Mouse (Mus musculus) forebrain, embryonic 14.5 days (tissue): Measurements from ENCODE around the gene Gm49721. TPM values are rescaled to one million over a fixed set of nuclear protein-coding genes. Genes with fewer than 3 reads are reported as not detected.
"Not testable (repeated sequence)": the region's sequence is repeated elsewhere in the genome, so short reads cannot be mapped to it uniquely, and the experiment has no call there.

Source experiments
- ATAC-seq: fragments of 200-750 bp; cut with Nextera tagmentation; 2 replicates; pipeline ENCODE4 v1.8.0; 2017; ENCODE audit warnings: mild to moderate bottlenecking, moderate library complexity
- DNase-seq: peaks from one replicate; pipeline ENCODE4 v3.0.0-alpha.2; 2015; ENCODE audit warnings: low spot score
- H3K27ac ChIP-seq: fragments of 300-500 bp; sonication (generic); 2 replicates; pipeline ENCODE4 v1.5.1; 2014; ENCODE audit warnings: low read depth, mild to moderate bottlenecking, control low read depth, low read length, moderate library complexity
- H3K27me3 ChIP-seq: fragments of 300-500 bp; sonication (generic); replicated peaks from 2 replicates; pipeline ENCODE4 v1.6.1; 2014; ENCODE audit warnings: low read length, control low read depth, mixed read lengths; ENCODE audit not compliant: control insufficient read depth, insufficient read depth
- H3K36me3 ChIP-seq: fragments of 300-500 bp; sonication (generic); 2 replicates; pipeline ENCODE4 v1.6.1; 2014; ENCODE audit warnings: low read length, control low read depth; ENCODE audit not compliant: control insufficient read depth, insufficient read depth
- H3K4me1 ChIP-seq: fragments of 300-500 bp; sonication (generic); 2 replicates; pipeline ENCODE4 v1.6.1; 2014; ENCODE audit warnings: antibody characterized with exemption, low read length, control low read depth; ENCODE audit not compliant: control insufficient read depth, insufficient read depth
- H3K4me2 ChIP-seq: fragments of 300-500 bp; sonication (generic); 2 replicates; pipeline ENCODE4 v1.6.1; 2014; ENCODE audit warnings: mild to moderate bottlenecking, control low read depth, low read length
- H3K4me3 ChIP-seq: fragments of 300-500 bp; sonication (generic); 2 replicates; pipeline ENCODE4 v1.5.1; 2014; ENCODE audit warnings: low read depth, low read length, control low read depth
- H3K9ac ChIP-seq: fragments of 300-500 bp; sonication (generic); 2 replicates; pipeline ENCODE4 v1.6.1; 2014; ENCODE audit warnings: mild to moderate bottlenecking, low read length, control low read depth, moderate library complexity
- H3K9me3 ChIP-seq: fragments of 300-500 bp; sonication (generic); replicated peaks from 2 replicates; pipeline ENCODE4 v1.6.1; 2016; ENCODE audit warnings: low read length, control low read depth, mixed read lengths; ENCODE audit not compliant: control insufficient read depth
- WGBS: fragments of 180-500 bp; shearing (Covaris S2); extraction: QIAGEN DNeasy Blood & Tissue Kit; methylation state at CpG from one replicate; pipeline ENCODE4 v1.1.7; 2014; 5-methylcytosine and 5-hydroxymethylcytosine counted together
- polyA plus RNA-seq: library from polyadenylated mRNA; unstranded; fragments of >200 nt; fragmentation: Nextera tagmentation; extraction: Ambion mirVana; gene quantifications from 2 replicates; pipeline ENCODE4 v1.2.1, GENCODE M21; 2014

The Gm49721 gene
- polyA plus RNA-seq, 1 experiment from 2014 or later = not detected

DNA sequence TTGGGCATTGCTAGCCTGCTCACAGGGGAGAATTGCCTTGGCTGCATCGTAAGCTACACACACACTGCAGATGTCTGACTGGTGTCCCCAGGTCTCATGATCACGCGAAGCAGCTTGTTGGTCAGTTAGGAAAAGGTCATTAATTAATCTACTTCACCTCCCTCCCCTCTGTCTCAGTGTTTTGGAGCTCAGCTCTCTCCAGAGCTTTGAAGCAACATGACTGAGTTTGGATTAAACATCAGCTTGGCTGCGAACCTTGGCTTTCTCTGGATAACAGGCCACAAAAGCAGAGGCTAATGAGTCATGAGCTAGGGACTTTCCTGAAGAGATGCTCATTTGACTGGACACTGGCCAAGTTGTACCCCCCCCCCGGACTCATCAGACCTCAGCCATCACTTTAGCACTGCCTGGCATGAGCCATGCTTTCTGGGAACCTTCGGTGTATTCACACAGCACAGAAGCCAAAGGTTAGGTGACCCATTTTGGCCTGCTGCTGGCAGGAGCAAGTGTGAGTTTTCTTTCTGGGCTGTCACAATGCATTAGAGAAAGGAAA, 52.0 kb downstream of the Gm49721 start:
- H3K27ac ChIP-seq = not testable (repeated sequence)

DNA sequence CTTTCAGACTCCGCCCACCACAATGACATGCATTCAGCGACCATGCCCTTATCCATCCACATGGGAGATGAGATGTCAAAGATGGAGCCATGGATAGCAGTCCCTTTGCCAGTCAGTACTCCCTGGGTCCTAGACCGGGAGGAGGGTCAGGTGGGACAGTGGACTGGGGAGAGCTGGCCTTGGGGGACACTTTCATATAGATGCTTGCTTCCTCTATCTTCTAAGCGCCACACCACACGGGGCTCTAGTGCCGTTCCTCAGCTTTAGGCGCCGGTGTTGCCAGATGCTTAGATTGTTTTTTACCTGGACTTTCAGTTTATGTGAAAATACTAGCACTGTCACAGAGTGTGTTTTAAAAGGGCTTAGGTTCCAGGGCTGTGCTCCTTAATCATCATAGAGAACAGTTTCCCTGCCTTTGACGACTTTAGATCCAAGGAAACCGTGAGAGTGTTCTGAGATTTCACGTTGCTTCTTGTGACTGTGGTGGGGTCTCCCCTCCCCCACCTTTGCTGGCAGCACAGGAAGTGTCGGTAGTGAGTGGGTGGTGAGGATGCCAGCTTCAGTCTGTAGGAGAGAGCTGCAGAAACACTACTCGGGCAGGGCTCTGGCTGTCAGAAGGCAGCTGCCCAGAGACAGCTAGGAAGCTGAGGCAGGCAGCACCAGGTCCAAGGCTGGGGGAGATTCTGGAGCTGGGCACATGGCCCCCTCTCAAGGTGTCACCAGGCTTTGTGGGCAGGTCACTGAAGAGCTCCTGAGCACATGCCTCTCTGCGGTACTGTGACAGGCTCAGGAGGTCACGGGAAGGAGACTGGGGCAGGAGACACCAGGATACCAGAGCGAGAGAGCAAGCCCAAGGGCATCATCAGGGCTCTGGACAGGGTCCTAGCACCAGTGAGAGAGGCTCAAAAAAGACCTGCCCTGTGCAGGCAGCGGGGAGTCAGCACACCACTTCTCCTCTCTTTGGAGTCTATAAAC, 54.8 kb downstream of the Gm49721 start:
- not testable (repeated sequence) for DNase-seq, H3K4me3 ChIP-seq, H3K36me3 ChIP-seq, H3K9me3 ChIP-seq, H3K4me1 ChIP-seq, H3K9ac ChIP-seq, H3K27me3 ChIP-seq, H3K27ac ChIP-seq, H3K4me2 ChIP-seq, ATAC-seq
- WGBS = 43% methylated on average over 3 of the region's 17 CpGs

More for the DNA sequence above, 52.0 kb downstream of the Gm49721 start:
- H3K27me3 ChIP-seq, H3K36me3 ChIP-seq, H3K4me1 ChIP-seq, H3K9me3 ChIP-seq, H3K4me2 ChIP-seq, DNase-seq, ATAC-seq, H3K4me3 ChIP-seq, H3K9ac ChIP-seq: not testable (repeated sequence)
- WGBS = 77% methylated on average over 2 of the region's 6 CpGs

DNA sequence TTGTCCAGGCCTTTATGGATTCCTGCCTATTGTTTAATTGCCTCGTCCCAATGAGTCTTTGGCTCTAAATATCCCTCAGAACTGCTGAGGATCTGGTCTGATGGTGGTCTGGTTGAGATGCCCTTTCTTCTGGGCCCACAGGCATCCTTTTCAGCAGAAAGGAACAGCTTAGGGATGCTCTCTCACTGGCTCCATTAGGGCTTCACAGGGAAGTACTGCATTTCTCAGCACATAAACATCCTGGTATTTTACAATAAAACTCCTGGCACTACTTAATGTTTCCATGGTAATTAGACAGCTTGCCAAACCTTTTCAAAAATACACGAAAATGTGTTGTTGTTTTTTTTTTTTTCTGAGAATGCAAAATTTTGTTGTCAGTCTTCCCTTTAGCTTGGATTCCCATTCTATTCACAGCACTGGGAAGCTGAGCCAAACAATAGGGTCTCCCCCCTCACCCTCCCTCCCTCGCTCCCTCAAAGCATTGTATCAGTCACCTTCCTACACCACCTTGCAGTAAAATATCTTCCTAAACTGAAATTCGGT, 90.4 kb downstream of the Gm49721 start:
- WGBS = 10% methylated on average over 2 of the region's 4 CpGs
- H3K27ac ChIP-seq, H3K4me3 ChIP-seq, H3K36me3 ChIP-seq, ATAC-seq, H3K4me2 ChIP-seq, H3K4me1 ChIP-seq, H3K9me3 ChIP-seq, H3K9ac ChIP-seq, H3K27me3 ChIP-seq: not testable (repeated sequence)
- DNase-seq = peak; percentile 27

DNA sequence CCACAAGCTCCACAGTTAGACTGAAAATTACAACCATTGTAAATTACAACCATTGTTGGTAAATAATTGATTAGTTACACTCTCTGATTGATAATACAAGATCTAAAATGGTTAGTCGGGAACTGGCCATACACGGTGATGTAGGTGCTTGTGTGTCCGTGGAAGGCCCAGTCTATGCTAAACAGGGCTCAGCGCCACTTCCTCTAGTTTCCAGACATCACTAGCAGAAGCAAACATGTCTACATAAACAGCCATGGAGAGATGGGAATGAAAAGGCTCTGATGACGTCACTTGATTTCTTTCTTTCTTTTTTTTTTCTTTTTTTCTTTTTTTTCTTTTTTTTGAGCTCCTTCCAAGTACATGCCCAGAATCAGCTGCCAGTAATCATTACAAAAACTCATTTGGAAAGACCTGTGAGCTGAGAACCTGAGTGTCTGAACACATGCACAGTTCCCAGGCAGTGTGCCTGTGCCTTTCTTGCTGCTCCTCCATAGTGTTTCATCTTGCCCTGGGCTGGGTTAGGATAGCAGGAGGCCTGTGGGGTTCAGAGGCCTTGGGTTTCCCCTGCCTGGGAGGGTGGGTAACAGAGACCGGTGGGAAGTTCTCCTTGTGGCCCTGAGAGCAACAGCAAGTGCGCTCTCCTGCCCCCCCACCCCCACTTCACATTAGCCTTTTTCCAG, 91.0 kb downstream of the Gm49721 start:
- not testable (repeated sequence) for H3K4me2 ChIP-seq, H3K36me3 ChIP-seq, H3K27me3 ChIP-seq, H3K4me1 ChIP-seq, H3K9me3 ChIP-seq, H3K27ac ChIP-seq, H3K4me3 ChIP-seq, H3K9ac ChIP-seq
- 48% methylated on average over 5 of the region's 7 CpGs for WGBS
- DNase-seq = peak; percentile 62
- ATAC-seq = peak; percentile 75; the same call in 1 of the 2 replicates

DNA sequence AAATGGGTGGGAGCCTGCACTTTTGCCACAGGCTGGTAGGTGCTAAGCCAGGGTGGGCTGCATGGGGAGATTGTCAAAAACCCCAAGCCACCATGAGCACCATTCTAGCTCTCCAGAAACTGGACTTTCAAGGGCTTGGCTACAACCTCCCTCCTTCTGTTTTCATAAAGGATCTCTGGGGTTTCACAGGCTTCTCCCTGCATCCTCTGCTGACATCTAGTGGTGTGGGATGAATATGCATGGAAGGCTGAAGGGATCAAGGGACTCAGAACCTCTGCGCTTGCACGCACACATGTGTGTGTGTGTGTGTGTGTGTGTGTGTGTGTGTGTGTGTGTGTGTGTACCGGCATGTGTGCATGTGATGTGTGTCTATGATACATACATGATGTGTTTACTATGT, 95.8 kb downstream of the Gm49721 start:
- not testable (repeated sequence) for H3K27ac ChIP-seq, H3K27me3 ChIP-seq, H3K4me2 ChIP-seq, H3K9me3 ChIP-seq, H3K4me3 ChIP-seq, H3K36me3 ChIP-seq, H3K9ac ChIP-seq, H3K4me1 ChIP-seq
- ATAC-seq (peak; percentile 68), DNase-seq (peak; percentile 3)
- 47% methylated on average over 3 of the region's 3 CpGs for WGBS

DNA sequence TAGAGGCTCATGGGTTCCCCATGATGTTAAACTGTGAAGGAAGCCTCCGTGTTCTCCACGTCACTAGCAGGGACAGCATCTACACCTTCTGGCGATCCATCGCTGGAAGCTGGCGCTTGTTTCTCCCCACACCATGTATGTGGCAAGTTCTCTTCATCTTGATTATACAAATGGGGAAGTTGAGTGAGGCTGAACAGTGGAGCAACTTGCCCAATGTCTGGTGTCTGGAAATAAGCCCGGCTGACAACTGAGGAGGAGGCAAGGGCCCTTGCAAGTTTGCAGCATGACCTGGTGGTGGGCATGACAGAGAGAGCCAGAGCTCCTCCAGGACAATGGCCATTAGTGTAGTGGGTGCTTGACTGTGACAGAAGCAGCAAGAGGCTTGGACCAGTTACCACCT, 96.8 kb downstream of the Gm49721 start:
- WGBS = 85% methylated on average over 5 of the region's 6 CpGs
- not testable (repeated sequence) for H3K36me3 ChIP-seq, H3K27me3 ChIP-seq, H3K4me2 ChIP-seq, DNase-seq, H3K4me1 ChIP-seq, H3K27ac ChIP-seq, H3K9me3 ChIP-seq, ATAC-seq, H3K4me3 ChIP-seq, H3K9ac ChIP-seq

DNA sequence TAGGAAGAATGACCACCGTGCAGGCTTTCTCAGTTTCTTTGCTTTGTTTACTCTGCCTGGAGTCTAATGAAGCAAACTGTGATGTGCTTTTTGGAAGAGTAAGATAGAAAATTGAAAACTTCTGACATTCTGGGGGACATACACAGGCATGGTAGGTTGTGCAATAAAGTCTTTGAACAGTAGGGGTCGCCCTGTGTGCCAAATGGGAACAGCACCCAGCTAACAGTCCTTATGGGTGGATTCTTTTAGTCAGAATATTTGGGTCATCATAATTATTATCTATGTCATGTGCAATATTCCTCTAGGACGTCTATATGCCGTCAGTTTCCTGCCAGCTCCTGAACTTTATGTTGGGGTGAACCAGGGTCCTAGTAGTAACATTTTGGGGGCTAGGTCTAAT, 100.9 kb downstream of the Gm49721 start:
- 0% methylated on average over 1 of the region's 4 CpGs for WGBS
- H3K4me3 ChIP-seq, DNase-seq, H3K4me2 ChIP-seq, H3K9ac ChIP-seq, H3K4me1 ChIP-seq, ATAC-seq, H3K27ac ChIP-seq, H3K9me3 ChIP-seq, H3K27me3 ChIP-seq, H3K36me3 ChIP-seq: not testable (repeated sequence)

DNA sequence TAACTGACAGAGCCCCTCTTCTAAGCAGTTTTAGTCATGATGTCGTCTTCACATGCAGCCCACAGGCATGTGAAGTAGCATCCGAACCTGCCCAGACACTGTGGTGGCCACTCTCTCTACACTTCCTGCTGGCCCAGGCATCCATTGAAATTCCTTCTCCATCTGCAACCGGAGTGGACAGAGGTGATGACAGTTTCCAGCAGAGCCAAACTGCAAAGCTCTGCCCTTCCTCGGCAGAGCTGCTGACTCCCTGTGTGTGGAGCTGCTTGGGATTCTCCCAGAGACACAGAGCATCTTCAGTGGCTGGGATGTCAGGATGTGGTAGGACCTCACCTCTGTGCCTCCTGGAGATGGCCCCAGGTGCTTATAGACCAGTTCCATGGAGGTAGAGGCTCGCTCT, 105.8 kb downstream of the Gm49721 start:
- no CpG with 5 or more reads among the region's 5 CpGs for WGBS
- not testable (repeated sequence) for H3K4me1 ChIP-seq, H3K27ac ChIP-seq, H3K9me3 ChIP-seq, H3K9ac ChIP-seq, H3K4me3 ChIP-seq, DNase-seq, H3K27me3 ChIP-seq, ATAC-seq, H3K4me2 ChIP-seq, H3K36me3 ChIP-seq
